Mouse (Mus musculus): Measurements from ENCODE around the gene Hectd4.

The Hectd4 gene

DNA sequence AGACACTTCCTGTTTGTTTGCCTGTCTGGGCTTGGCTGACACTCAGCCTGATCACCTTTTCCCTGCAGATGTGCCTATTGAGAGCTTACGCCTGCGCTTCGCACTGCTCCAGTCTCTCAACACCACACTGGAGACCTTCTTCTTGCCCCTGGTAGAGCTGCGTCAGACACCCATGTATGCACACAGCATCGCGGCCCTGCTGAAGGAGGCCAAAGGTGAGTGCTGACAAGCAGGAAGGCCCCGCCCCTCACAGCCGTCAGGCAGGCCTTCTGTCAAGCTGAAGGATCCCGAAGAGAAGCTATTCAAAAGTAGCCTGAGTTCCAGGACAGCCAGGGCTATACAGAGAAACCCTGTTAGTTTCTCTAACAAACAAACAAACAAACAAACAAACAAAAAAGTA, 139.2 kb downstream of the Hectd4 start:
- WGBS, result 72% methylated on average over 9 of the region's 9 CpGs

DNA sequence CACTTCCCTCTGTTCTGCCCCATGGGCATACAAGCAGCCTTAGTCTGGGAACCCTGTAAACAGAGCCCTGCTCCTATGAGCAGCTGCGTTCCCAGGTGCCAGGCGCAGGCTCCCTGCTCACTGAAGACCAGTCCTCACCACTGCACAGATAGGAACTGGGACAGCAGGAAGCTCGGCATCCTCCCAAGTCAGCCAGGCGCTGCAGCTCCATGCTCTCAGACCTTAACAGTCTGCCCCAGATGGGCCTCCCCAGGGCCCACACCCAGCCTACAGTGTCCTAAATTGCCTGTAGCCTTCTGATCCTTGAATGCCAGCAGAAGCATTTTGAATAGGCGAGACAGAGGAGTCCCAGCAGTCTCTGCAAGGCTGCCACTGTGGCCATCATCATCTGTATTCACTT, 141.7 kb downstream of the Hectd4 start:
- 75% methylated on average over 5 of the region's 5 CpGs for WGBS

- 72% methylated on average over 7 of the region's 7 CpGs for WGBS
These were observed 143.4 kb downstream of the Hectd4 start for GRCm38 (mm10) chr5:121363441-121363840.

GRCm38 (mm10) chr5:121366449-121367225, 146.6 kb downstream of the Hectd4 start:
- 63% methylated on average over 16 of the region's 16 CpGs for whole genome bisulfite sequencing

DNA sequence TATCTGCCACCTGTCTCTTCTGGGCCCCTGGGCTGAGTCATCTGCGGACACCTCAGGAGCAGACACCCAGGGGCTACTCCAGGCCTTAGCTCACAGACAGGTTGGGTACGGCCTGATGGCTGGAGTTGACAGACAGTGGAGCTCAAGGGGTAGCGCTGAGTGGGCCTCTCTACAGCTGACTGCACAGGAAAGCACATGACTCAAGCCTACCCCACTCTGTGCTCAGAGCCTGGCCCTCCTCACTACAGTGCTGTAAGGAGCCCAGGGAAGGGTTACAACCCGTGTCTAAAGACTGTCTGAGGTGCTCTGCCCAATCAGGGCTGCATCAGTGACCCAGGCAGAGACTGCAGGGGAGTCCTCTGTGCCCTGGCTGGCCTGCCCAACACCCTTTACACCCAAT, 147.2 kb downstream of the Hectd4 start:
- 79% methylated on average over 4 of the region's 4 CpGs for WGBS

DNA sequence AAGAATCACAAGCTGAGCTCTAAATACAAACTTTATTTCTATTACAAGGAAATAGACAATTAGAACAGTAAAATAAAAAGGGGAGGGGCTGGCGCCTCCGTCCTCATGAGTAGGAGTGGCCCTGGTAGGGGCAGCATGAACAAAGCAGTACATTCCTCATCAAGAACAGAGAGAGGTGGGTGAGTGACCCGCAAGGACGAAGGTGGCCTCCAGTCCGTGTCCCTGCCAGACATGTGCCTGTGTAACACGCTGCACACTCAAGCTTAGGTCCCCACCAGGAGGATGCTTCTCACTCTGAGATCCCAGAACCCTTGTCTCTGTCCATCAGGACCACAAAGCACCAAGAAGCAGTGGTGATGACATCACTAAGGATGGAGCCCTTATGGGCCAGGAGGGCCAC, 151.7 kb downstream of the Hectd4 start:
- WGBS, result 90% methylated on average over 6 of the region's 6 CpGs

GRCm38 (mm10) chr5:121374790-121375189, 154.8 kb downstream of the Hectd4 start:
- WGBS, result 91% methylated on average over 3 of the region's 3 CpGs

- 73% methylated on average over 5 of the region's 5 CpGs for WGBS
These were observed 157.0 kb downstream of the Hectd4 start for GRCm38 (mm10) chr5:121376972-121377371.

- 60% methylated on average over 13 of the region's 13 CpGs for WGBS
These were observed 158.7 kb downstream of the Hectd4 start for GRCm38 (mm10) chr5:121378678-121379256.

GRCm38 (mm10) chr5:121380692-121381091, 160.7 kb downstream of the Hectd4 start:
- WGBS, result 93% methylated on average over 2 of the region's 2 CpGs

DNA sequence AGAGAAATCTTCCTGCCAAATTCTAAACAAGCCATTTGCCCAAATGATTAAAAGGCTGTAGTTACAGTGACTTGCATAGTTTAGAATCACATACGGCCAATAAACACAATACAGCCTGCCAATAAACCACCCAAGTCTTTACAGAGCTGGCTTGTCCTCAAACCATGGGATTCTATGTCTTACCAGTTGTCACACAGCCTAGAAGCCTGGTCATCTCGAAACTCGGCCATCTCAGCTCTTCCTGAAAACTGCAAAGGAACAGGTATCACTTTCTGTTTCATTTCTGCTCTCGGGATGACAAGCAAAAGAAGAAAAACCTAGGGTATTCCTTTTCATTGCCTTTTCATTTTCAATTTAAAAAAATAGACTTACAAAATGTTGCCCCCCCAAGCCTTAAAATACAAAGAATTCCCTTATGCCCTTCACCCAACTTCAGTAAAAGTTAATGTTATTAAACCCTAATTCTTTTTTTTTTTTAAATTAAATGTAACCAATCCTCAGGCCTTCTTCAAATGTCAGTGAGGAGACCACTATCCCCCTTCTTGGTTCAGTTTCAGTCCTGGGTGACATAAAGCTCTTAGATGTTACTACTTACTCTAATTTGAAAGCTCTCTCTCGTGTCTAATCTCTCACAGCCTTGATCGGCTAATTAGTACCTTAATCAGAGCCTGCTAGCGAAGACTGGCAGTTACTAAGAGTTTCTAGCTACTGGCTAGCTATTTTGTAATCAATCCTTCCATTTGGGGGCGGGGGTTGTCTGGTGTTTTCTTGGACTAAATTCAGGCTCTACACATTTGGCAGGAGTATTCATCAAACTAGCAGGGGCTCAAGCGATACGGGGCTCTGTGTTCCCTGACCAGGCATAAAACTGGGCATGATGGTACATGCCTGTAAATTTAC, 164.1 kb downstream of the Hectd4 start:
- WGBS, result 24% methylated on average over 10 of the region's 10 CpGs

DNA sequence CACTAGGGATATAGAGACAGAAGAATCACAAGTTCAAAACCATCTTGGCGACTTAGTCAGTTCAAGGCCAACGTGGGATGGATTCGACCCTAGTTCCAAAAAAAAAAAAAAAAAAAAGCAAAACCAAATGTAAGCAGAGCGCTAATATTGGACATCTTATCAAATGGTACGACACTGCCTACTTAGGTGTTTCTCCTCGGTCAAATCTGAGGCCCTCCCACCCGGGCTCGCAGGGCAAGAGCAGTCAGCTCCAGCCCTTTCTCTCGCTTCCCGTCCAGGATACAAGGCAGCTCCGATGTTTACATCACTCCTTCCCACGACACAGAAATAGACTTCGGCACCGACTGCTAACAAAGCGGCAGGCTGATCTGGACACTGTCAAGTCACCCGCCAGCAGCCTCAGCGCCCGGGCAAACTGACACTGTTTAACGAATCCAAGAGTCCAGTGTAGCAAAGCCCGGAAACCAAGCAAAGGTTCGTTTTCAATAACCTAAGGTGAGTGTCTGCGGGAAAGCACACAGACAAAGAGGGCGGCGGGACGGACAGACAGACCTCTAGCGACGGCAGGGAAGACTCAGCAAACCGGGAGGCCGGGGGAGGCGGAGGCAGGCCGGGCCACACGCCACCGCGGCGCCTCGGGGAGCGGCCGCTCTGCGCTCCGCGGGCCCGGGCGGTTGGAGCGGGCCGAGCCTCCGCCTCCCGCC, 164.9 kb downstream of the Hectd4 start:
- WGBS, result under 1% methylated on average over 44 of the region's 47 CpGs

DNA sequence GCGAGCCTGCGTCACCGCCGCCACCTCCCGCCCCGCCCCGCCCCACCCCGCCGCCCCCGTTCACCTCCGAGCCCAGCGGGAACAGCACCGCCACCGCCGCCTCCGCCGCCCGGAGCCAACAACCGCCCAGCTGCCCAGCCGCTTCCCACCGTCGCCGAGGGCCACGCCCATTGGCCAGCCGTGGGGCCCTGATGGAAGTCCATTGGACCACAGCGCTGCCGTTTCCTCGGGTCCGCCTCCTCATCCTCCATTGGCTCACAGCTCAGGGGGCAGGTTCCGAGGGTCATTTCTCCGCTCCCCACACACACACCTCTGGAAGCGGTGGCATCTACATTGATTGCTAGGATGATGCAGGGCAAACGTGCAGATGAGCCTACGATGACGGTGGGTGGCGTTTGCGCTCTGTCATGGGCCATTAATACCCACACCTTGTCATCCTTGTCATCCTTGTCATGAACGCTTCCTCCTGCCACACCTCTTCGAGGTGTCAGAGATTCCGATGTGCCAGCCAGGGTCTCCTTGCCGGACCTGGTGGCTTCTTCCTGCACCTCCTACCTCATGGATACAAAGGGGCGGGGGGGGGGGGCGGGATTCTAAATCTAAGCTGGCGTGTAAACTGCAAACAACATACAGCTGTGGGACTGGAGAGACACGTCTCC, 165.6 kb downstream of the Hectd4 start, which contains the start of gene Trafd1:
Gene Trafd1 (minus strand): TSS at position 172 of the 659 bp plus-strand sequence.
- under 1% methylated on average over 45 of the region's 45 CpGs for WGBS

DNA sequence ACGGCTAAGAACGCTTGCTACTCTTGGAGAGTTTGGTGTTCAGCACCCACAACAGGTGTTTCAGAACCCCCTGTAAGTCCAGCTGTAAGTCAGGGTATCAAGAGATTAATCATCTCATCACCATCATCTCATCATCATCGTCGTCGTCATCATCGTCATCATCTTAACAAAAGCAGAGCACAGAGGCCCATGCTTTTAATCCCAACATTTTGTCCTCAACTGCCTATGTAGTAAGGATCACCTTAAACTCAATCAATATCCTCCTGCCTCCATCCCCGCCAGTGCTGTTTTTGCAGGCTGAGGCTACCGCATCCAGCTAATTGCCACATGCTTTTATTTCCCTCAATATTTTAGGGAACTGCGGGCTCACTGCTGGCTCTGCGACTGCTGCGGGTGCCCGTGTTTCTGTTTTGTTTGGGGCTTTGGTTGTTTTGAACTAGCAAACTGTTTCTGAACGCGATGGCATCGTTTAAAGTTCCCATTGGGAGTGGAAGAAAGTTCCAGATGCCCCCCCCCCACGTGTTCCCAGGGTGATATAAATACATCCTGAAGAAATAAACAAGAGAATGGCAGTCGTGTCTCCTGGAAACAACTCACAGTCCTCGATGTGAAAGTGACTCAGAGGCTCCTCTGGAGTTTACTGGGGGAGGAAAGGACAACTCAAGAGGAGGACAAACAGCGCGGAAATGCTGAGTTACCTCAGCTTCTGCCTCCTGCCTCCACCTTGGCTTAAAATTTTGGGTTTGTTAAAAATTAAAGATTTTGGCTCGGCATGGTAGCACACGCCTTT, 166.3 kb downstream of the Hectd4 start:
- WGBS, result 20% methylated on average over 22 of the region's 22 CpGs

DNA sequence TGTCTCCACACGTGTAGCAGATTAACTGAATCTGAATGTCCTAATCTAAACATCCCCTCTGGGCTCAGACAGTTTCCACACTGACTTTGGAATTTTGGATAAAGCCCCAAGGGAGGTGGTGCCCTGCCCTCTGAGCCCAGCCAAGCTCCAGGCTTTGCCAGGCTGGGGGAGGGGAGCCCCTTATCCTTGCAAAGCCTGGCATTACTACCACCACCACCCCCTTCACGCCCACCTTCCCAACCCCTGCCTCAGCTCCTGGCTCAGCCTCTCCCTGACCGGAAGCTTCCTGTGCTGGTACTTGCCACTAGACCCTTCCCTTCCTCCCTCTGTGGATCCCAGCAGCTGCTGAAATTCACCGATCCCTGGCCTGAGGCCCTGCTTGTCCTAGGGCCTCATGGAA, 167.1 kb downstream of the Hectd4 start:
- WGBS, result 57% methylated on average over 4 of the region's 4 CpGs

- WGBS, result 34% methylated on average over 7 of the region's 7 CpGs
These were observed 169.1 kb downstream of the Hectd4 start for GRCm38 (mm10) chr5:121389106-121389505.

- WGBS, result 52% methylated on average over 16 of the region's 16 CpGs
These were observed 172.8 kb downstream of the Hectd4 start for GRCm38 (mm10) chr5:121392667-121393380.

- WGBS, result 78% methylated on average over 3 of the region's 3 CpGs
These were observed 173.4 kb downstream of the Hectd4 start for GRCm38 (mm10) chr5:121393402-121393801.

GRCm38 (mm10) chr5:121395621-121396020, 175.6 kb downstream of the Hectd4 start:
- 78% methylated on average over 5 of the region's 5 CpGs for WGBS

Data from cerebral cortex, adult 2 months (tissue).